Mouse (Mus musculus) limb, embryonic 15.5 days (tissue): Measurements from ENCODE around the gene Fam19a5. TPM values are rescaled to one million over a fixed set of nuclear protein-coding genes. Genes with fewer than 3 reads are reported as not detected.

Experiments
- ATAC-seq: fragments of 200-750 bp; cut with Nextera tagmentation; 2 replicates; pipeline ENCODE4 v1.8.0; 2017; ENCODE audit warnings: low read depth, moderate TSS enrichment; ENCODE audit not compliant: insufficient number of reproducible peaks, low FRiP score, low TSS enrichment
- H3K27ac ChIP-seq: fragments of 300-500 bp; sonication (generic); 2 replicates; pipeline ENCODE4 v1.5.1; 2015; ENCODE audit warnings: moderate library complexity, mild to moderate bottlenecking, inconsistent platforms
- H3K27me3 ChIP-seq: fragments of 300-500 bp; sonication (generic); 2 replicates; pipeline ENCODE4 v1.6.1; 2015; ENCODE audit warnings: inconsistent platforms
- H3K36me3 ChIP-seq: fragments of 300-500 bp; sonication (generic); 2 replicates; pipeline ENCODE4 v1.6.1; 2015; ENCODE audit warnings: inconsistent platforms
- H3K4me1 ChIP-seq: fragments of 300-500 bp; sonication (generic); 2 replicates; pipeline ENCODE4 v1.6.1; 2015; ENCODE audit warnings: inconsistent platforms
- H3K4me2 ChIP-seq: fragments of 300-500 bp; sonication (generic); 2 replicates; pipeline ENCODE4 v1.6.1; 2015; ENCODE audit warnings: mild to moderate bottlenecking, inconsistent platforms
- H3K4me3 ChIP-seq: fragments of 300-500 bp; sonication (generic); 2 replicates; pipeline ENCODE4 v1.5.1; 2015; ENCODE audit warnings: mild to moderate bottlenecking, inconsistent platforms
- H3K9ac ChIP-seq: fragments of 300-500 bp; sonication (generic); 2 replicates; pipeline ENCODE4 v1.6.1; 2015; ENCODE audit warnings: inconsistent platforms
- H3K9me3 ChIP-seq: fragments of 300-500 bp; sonication (generic); 2 replicates; pipeline ENCODE4 v1.6.1; 2016; ENCODE audit warnings: inconsistent platforms
- WGBS: fragments of 180-500 bp; shearing (Covaris S2); methylation state at CpG from one replicate; pipeline ENCODE4 v1.1.7; 2015; 5-methylcytosine and 5-hydroxymethylcytosine counted together
- polyA plus RNA-seq: library from polyadenylated mRNA; unstranded; fragments of >200 nt; fragmentation: Nextera tagmentation; extraction: Ambion mirVana; gene quantifications from 2 replicates; pipeline ENCODE4 v1.2.1, GENCODE M21; 2015

Fam19a5 gene
- polyA plus RNA-seq, 1 experiment from 2014 or later, result 3.0 TPM

DNA sequence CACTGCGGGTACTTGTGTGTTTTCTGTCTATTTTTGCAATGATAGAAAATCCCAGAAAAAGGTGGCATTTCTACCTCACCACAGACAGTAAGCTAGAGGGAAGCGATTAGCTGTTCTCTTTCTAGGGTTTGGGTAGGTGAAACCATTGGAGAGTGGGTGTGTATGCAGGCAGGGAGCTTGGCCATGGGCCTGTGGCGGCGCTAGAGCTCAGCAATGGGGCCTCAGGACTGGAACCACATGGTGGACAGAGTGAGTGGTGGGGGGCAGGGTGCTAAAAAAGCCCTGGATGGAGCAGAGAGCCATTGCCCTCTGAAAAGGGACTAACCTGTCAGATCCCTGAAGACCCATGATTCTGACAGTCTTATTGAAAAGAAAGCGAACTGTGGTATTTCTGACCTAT is 6.7 kb downstream of the Fam19a5 start:
- peaks cover 58% of the 10 kb centered on the region for H3K27me3 ChIP-seq
- ATAC-seq, result no peak
- WGBS, result 55% methylated on average over 5 of the region's 5 CpGs

DNA sequence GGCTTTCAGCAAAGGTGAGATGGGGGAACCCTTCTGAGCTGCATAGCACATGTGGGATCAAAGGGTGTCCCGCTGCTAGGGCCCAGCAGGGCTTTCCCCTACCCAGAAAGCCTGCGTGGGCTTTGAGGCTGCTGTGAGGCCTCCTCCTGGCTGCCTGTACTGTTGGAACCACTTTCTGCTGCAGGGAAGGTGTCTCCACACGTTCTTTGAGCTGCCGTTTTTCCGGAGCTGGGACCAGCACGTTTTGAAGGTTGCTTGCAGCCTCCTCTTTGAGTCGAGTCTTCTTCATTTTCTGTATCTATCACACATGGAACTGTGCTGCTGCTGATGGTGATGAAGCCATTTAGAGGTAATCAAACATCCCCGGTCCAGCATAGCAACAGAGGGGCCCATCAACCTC is 7.5 kb downstream of the Fam19a5 start:
- Histone ChIP-seq H3K36me3 (no peaks in the 10 kb centered on the region), H3K4me2 (no peak overlapping the region), H3K9ac (no peak overlapping the region), H3K4me1 (0 out of 2 replicates have a peak, but pooled peaks cover 3% of the 10 kb centered on the region), H3K4me3 (no peak overlapping the region), H3K27ac (no peak overlapping the region), H3K9me3 (no peaks in the 10 kb centered on the region), H3K27me3 (peaks cover 50% of the 10 kb centered on the region)
- no peak for ATAC-seq
- WGBS, result 20% methylated on average over 8 of the region's 8 CpGs

More for the DNA sequence above, 6.7 kb downstream of the Fam19a5 start:
- Histone ChIP-seq H3K4me2 (no peak overlapping the region), H3K4me3 (no peak overlapping the region), H3K27ac (no peak overlapping the region), H3K9me3 (no peaks in the 10 kb centered on the region), H3K9ac (no peak overlapping the region), H3K36me3 (no peaks in the 10 kb centered on the region), H3K4me1 (0 out of 2 replicates have a peak, but pooled peaks cover 3% of the 10 kb centered on the region)

DNA sequence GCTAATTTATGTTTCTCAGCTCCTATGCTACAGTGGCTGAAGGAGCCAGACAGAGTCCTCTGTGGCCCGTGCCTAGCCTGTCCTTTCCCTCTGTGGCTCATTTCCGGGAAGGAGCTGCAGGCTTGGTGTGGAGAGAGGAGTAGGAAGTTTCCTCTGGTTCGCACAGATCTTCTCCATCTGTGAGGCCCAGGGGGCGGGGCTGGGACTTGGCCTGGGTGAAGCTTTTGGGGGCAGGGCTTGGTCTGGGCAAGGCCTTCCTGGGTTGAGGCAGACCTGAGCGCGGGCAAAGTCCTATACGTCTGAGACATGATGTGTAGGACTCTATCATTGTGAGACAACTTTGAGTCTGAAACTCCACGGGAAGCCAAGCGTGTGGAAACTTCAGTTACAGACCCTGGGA is 11.7 kb downstream of the Fam19a5 start:
- WGBS, result 72% methylated on average over 9 of the region's 9 CpGs
- no peaks in the 10 kb centered on the region for H3K4me1 ChIP-seq
- ATAC-seq, result no peak
- no peak overlapping the region for H3K4me2 ChIP-seq
- H3K27me3 ChIP-seq, result peaks cover 12% of the 10 kb centered on the region
- no peak overlapping the region for H3K27ac ChIP-seq
- H3K9me3 ChIP-seq, result no peaks in the 10 kb centered on the region
- H3K36me3 ChIP-seq, result no peaks in the 10 kb centered on the region
- no peak overlapping the region for H3K9ac ChIP-seq
- H3K4me3 ChIP-seq, result no peak overlapping the region

DNA sequence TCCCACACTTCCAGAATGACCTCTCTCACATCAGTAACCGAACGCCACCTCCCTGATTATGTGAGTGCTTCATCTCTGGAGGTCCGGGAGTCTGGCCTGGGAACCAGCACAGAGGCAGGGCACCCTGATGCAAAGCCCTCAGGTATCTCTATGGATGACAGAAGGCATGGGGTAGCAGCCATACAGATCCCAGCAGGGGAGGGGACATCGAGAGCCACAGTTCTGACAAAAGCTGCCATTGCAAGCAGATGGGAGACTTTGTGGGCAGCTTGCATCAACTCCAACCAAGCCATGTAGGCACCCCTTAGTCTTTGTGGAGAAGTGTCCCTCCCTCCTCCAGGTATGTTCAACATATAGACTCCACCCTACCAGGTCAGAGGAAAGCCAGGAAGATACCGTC is 20.2 kb downstream of the Fam19a5 start:
- WGBS, result 86% methylated on average over 5 of the region's 5 CpGs
- Histone ChIP-seq H3K27me3 (no peaks in the 10 kb centered on the region), H3K36me3 (no peaks in the 10 kb centered on the region), H3K9me3 (no peaks in the 10 kb centered on the region), H3K9ac (no peak overlapping the region), H3K4me1 (no peaks in the 10 kb centered on the region), H3K4me2 (no peak overlapping the region), H3K4me3 (no peak overlapping the region), H3K27ac (no peak overlapping the region)
- ATAC-seq, result no peak

DNA sequence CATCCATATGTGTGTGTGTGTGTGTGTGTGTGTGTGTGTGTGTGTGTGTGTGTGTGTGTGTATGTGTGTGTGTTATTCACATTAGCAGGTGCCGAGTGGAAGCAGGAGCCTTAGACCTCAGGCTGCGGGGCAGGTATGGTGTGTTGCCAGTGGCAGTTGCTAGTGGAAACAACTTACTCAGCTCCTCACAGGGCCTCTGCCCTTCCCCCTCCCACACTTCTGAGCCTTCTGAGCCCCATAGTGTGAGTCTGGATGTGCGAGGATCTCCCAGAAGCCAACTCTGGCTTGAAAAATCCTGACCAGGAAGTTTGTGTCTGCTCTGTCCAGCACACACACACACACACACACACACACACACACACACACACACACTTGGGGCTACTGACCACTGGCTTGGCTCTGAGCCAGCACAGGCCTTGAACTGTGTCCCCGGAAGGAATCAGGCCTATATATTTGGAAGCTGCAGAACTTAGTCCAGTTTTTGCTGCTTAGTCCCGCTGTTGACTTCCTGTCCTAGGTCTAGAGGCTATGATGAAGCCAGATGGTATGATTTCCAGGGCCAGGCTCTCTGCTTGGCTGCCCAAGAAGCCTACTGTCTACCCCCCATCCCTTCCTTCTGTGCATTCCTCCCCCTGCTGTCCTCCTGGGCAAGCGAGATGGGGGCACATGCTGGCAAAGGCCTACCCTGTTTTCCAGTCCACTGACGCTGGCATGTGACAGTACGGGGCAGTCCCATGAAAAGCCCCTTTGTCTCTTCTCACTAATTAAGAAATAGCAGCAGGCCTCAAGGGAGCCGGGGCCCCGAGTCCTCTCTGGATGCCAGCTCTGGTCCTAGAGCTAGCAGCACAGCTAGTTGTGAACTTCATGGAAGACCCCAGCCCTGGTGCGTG is 22.2 kb downstream of the Fam19a5 start:
- WGBS, result 66% methylated on average over 10 of the region's 11 CpGs
- Histone ChIP-seq H3K36me3 (no peaks in the 10 kb centered on the region), H3K27me3 (no peaks in the 10 kb centered on the region), H3K27ac (no peak overlapping the region), H3K4me3 (no peak overlapping the region), H3K9ac (no peak overlapping the region), H3K4me2 (no peak overlapping the region), H3K9me3 (no peaks in the 10 kb centered on the region), H3K4me1 (no peaks in the 10 kb centered on the region)
- ATAC-seq, result no peak

DNA sequence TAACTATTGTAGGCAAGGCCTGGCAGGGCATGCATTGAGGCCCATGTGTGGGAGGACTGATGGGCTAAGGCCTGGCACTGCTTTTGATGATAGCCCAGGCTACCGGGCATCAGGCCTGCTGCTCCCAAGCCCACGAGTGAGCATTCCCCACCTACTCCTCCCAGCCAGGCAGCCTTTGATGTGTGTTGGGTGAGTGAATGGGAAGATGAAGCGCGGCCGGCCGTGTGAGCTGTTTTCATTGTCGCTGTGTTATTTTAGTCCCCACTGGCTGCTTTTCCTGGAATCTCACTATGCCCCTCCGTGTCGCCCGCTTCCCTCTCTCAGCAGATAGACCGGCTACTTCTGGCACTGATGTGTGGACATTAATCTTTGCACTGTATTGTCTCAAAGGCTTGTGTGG is 26.1 kb downstream of the Fam19a5 start:
- Histone ChIP-seq H3K9ac (no peak overlapping the region), H3K4me3 (no peak overlapping the region)
- WGBS, result 86% methylated on average over 11 of the region's 11 CpGs

DNA sequence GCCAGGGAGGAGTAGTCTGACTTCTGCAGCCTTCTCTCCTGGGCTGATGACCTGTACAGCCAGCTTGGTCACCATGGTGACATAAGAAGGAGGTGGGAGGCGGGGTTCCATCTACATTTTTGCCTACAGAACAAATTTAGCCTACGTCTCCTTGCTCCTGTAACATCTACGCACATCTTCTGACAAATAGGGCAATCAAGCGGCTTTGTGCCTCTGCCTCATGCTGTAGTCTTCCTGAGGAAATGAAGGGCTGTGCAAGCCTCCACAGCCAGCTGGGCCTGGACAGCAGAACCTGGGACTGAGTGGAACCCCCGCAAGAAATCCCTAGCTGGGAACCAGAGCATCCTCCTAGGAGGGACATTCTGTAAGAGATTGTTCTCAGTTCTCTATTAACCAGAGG is 35.8 kb downstream of the Fam19a5 start:
- Histone ChIP-seq H3K27me3 (no peaks in the 10 kb centered on the region), H3K4me1 (no peaks in the 10 kb centered on the region), H3K36me3 (no peaks in the 10 kb centered on the region), H3K9ac (no peak overlapping the region), H3K9me3 (no peaks in the 10 kb centered on the region), H3K4me3 (no peak overlapping the region), H3K4me2 (no peak overlapping the region), H3K27ac (no peak overlapping the region)
- no peak for ATAC-seq
- WGBS, result 88% methylated on average over 5 of the region's 5 CpGs

More for the DNA sequence above, 26.1 kb downstream of the Fam19a5 start:
- ATAC-seq, result no peak
- Histone ChIP-seq H3K9me3 (no peaks in the 10 kb centered on the region), H3K27me3 (no peaks in the 10 kb centered on the region), H3K27ac (no peak overlapping the region), H3K36me3 (no peaks in the 10 kb centered on the region), H3K4me1 (no peaks in the 10 kb centered on the region), H3K4me2 (no peak overlapping the region)

DNA sequence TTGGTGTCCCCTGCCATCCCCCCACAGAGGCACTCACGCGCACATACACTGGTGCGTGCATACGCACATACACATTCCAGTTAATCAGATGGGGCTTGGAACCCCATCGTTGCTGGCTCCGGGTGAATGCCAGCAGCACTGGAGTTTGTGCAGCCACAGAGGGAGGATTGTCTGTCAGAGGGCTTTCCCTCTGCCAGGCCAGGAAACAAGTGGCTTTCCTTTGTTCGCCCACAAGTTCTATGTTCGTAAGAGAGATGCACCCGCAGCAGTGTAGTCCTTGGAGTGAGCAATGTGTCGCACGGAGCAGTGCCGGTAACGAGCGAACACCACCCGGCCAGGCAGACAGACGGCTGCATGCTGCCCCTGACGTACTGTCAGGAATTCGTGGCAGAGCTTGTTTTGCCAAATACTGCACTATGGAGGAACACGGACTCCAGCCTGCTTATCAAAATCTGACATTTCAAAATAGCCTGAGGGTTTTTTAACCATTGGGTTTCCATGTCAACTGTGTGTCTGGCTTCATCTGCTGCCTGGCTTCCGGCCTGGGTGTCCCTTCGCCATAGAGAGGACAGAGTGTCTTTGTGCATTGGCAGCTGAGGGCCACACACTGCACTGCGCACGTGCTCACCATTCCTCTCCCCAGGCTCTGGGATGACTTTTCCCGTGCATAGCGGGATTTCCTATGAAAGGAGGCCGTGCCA is 40.0 kb downstream of the Fam19a5 start:
- no peak overlapping the region for H3K4me3 ChIP-seq
- no peaks in the 10 kb centered on the region for H3K27me3 ChIP-seq
- no peak overlapping the region for H3K4me2 ChIP-seq
- no peak overlapping the region for H3K27ac ChIP-seq
- H3K36me3 ChIP-seq, result no peaks in the 10 kb centered on the region
- H3K4me1 ChIP-seq, result no peaks in the 10 kb centered on the region
- 71% methylated on average over 26 of the region's 26 CpGs for WGBS
- no peak for ATAC-seq
- no peaks in the 10 kb centered on the region for H3K9me3 ChIP-seq
- H3K9ac ChIP-seq, result no peak overlapping the region

DNA sequence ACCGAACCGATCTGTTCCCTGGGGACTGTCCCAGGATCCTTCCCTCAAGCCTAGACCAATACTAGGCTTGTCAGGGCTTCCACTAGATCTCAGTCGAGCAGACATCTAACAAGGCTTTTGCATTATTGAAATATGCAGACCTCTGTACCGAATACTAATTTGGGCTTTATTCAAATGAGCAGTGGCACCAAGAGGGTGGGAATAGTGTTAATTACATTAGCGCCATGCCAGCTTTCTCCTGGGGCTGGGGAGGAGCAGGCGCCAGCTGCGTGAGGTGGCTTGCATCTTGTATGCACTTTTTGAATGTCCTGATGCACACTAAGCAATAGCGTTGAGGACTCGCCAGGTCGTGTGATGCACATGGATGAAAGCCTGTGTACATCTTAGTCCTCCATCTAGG is 46.9 kb downstream of the Fam19a5 start:
- Histone ChIP-seq H3K36me3 (no peaks in the 10 kb centered on the region), H3K27ac (no peak overlapping the region), H3K9ac (no peak overlapping the region), H3K4me1 (no peaks in the 10 kb centered on the region), H3K27me3 (no peaks in the 10 kb centered on the region), H3K4me3 (no peak overlapping the region), H3K4me2 (no peak overlapping the region), H3K9me3 (no peaks in the 10 kb centered on the region)
- ATAC-seq, result no peak
- WGBS, result 90% methylated on average over 10 of the region's 10 CpGs

DNA sequence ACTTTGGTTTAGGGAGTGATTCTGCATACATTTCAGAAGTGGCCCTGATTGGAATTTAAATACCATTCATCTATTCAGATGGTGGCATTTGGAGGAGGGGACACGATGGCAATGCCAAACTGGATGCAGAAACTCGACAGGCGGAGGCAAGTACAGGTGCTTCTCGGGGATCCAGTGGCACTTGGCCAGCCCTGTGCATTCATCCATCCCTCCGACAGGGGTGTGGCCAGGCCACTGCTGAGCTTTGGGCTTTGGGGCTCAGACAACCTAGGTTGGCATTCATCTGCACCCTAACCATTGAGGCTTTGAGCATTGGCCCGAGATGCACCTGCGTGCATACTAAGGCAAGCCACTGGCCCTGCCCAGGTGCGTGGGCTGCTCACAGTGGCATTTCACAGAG is 52.6 kb downstream of the Fam19a5 start:
- H3K4me2 ChIP-seq, result no peak overlapping the region
- no peaks in the 10 kb centered on the region for H3K36me3 ChIP-seq
- no peak for ATAC-seq
- no peaks in the 10 kb centered on the region for H3K9me3 ChIP-seq
- no peaks in the 10 kb centered on the region for H3K27me3 ChIP-seq
- WGBS, result 84% methylated on average over 8 of the region's 8 CpGs
- H3K9ac ChIP-seq, result no peak overlapping the region
- no peaks in the 10 kb centered on the region for H3K4me1 ChIP-seq
- H3K27ac ChIP-seq, result no peak overlapping the region
- H3K4me3 ChIP-seq, result no peak overlapping the region

DNA sequence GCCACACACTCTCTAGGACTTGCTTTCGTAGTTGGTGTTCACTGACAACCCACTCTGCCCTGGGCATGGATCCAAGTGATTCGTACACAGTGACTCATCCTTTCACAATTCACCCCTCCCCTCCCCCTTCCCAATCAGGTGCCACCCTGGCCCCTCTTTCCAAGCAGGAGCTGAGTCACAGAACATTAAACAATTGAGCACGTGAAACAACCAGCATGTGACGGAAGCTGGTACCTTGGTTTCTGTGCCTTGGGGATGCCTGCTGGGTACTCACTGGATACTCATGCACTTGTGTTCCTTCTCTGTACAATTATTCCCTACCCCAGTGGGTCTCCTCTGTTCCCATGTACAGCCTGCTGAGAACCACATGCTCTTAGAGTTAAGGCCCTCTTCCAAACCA is 53.0 kb downstream of the Fam19a5 start:
- 73% methylated on average over 4 of the region's 4 CpGs for WGBS
- H3K4me3 ChIP-seq, result no peak overlapping the region
- H3K9ac ChIP-seq, result no peak overlapping the region
- H3K36me3 ChIP-seq, result no peaks in the 10 kb centered on the region
- H3K27me3 ChIP-seq, result no peaks in the 10 kb centered on the region
- H3K9me3 ChIP-seq, result no peaks in the 10 kb centered on the region
- ATAC-seq, result no peak
- H3K4me1 ChIP-seq, result no peaks in the 10 kb centered on the region
- H3K4me2 ChIP-seq, result no peak overlapping the region
- no peak overlapping the region for H3K27ac ChIP-seq

DNA sequence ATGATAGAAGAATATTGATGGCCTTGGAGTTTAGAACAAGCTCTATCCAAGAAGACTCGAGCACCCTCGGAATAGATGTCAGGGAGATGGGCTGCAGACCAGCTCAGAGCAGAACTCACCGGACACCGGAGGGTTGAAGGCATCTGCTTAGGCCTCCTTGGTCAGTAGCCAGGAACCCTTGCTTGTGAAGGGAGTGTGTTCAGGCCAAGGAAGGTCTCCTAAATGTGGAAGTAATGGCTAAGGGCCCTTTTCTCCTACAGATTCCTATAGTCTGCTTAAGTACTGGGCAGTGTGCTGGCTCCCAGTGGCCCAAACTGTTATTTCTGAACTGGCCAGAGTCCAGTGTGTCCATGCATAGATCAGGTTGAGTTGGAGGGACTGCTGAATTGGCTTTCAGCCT is 53.7 kb downstream of the Fam19a5 start:
- H3K27me3 ChIP-seq, result no peaks in the 10 kb centered on the region
- no peak overlapping the region for H3K27ac ChIP-seq
- no peaks in the 10 kb centered on the region for H3K4me1 ChIP-seq
- no peak for ATAC-seq
- no peak overlapping the region for H3K4me2 ChIP-seq
- H3K9ac ChIP-seq, result no peak overlapping the region
- H3K4me3 ChIP-seq, result no peak overlapping the region
- WGBS, result 87% methylated on average over 4 of the region's 4 CpGs
- H3K36me3 ChIP-seq, result no peaks in the 10 kb centered on the region
- no peaks in the 10 kb centered on the region for H3K9me3 ChIP-seq
